Mouse (Mus musculus) C2C12 (cell line): Measurements from ENCODE around the gene Ccdc71.

Source experiments
- CEBPB ChIP-seq: IDR thresholded peaks from one replicate; pipeline ENCODE4 v1.6.1; 2011; ENCODE audit warnings: low read depth, mild to moderate bottlenecking, control low read depth, moderate library complexity
- CTCF ChIP-seq: IDR thresholded peaks from one replicate; pipeline ENCODE4 v1.5.1; 2011; ENCODE audit not compliant: control insufficient read depth, insufficient read depth, insufficient read length
- FOSL1 ChIP-seq: IDR thresholded peaks from one replicate; pipeline ENCODE4 v1.8.0; 2011; ENCODE audit warnings: mild to moderate bottlenecking, low read length; ENCODE audit not compliant: poor library complexity, insufficient read depth, severe bottlenecking
- MAX ChIP-seq: IDR thresholded peaks from one replicate; pipeline ENCODE4 v1.6.1; 2011; ENCODE audit warnings: mild to moderate bottlenecking, control low read depth
- MYOD1 ChIP-seq: IDR thresholded peaks from one replicate; pipeline ENCODE4 v1.6.1; 2011; ENCODE audit warnings: low read depth; ENCODE audit not compliant: control insufficient read depth, insufficient read length
- MYOG ChIP-seq: IDR thresholded peaks from one replicate; pipeline ENCODE4 v1.6.1; 2011; ENCODE audit not compliant: control insufficient read depth, insufficient read length; ENCODE audit errors: extremely low read depth
- USF1 ChIP-seq: IDR thresholded peaks from one replicate; pipeline ENCODE4 v1.6.1; 2011; ENCODE audit warnings: low read depth, mild to moderate bottlenecking, control low read depth, moderate library complexity

- TF ChIP-seq CTCF (no peak), MYOG (no peak), MAX (no peak), CEBPB (no peak), FOSL1 (no peak), USF1 (no peak), MYOD1 (no peak)
Measured at GRCm38 (mm10) chr9:108451170-108451493, 9.2 kb upstream of the Ccdc71 start.
